Mouse (Mus musculus) heart, embryonic 12.5 days (tissue): Measurements from ENCODE around the gene Nsa2. TPM values are rescaled to one million over a fixed set of nuclear protein-coding genes. Genes with fewer than 3 reads are reported as not detected.
A peak's percentile ranks its signal among the peaks of the same experiment; 100 is the strongest.

Source experiments
- ATAC-seq: fragments of 200-750 bp; cut with Nextera tagmentation; 2 replicates; pipeline ENCODE4 v1.8.0; 2017; ENCODE audit warnings: moderate TSS enrichment, moderate library complexity; ENCODE audit not compliant: insufficient number of reproducible peaks, low FRiP score
- H3K27ac ChIP-seq: fragments of 300-500 bp; sonication (generic); 2 replicates; pipeline ENCODE4 v1.5.1; 2016; ENCODE audit warnings: mild to moderate bottlenecking, moderate library complexity; ENCODE audit not compliant: poor library complexity, severe bottlenecking
- H3K27me3 ChIP-seq: fragments of 300-500 bp; sonication (generic); replicated peaks from 2 replicates; pipeline ENCODE4 v1.6.1; 2016; ENCODE audit warnings: mild to moderate bottlenecking, moderate library complexity
- H3K36me3 ChIP-seq: fragments of 300-500 bp; sonication (generic); 2 replicates; pipeline ENCODE4 v1.6.1; 2016; ENCODE audit warnings: mild to moderate bottlenecking, moderate library complexity
- H3K4me1 ChIP-seq: fragments of 300-500 bp; sonication (generic); replicated peaks from 2 replicates; pipeline ENCODE4 v1.6.1; 2016; ENCODE audit warnings: mild to moderate bottlenecking
- H3K4me2 ChIP-seq: fragments of 300-500 bp; sonication (generic); 2 replicates; pipeline ENCODE4 v1.6.1; 2016; ENCODE audit warnings: mild to moderate bottlenecking, moderate library complexity
- H3K4me3 ChIP-seq: fragments of 300-500 bp; sonication (generic); 2 replicates; pipeline ENCODE4 v1.5.1; 2016; ENCODE audit warnings: mild to moderate bottlenecking
- H3K9ac ChIP-seq: fragments of 300-500 bp; sonication (generic); 2 replicates; pipeline ENCODE4 v1.6.1; 2016; ENCODE audit warnings: mild to moderate bottlenecking, moderate library complexity
- H3K9me3 ChIP-seq: fragments of 300-500 bp; sonication (generic); replicated peaks from 2 replicates; pipeline ENCODE4 v1.6.1; 2016; ENCODE audit warnings: mild to moderate bottlenecking, moderate library complexity
- WGBS: fragments of 180-500 bp; shearing (Covaris S2); methylation state at CpG from one replicate; pipeline ENCODE4 v1.1.7; 2016; 5-methylcytosine and 5-hydroxymethylcytosine counted together
- polyA plus RNA-seq: library from polyadenylated mRNA; unstranded; fragments of >200 nt; fragmentation: Nextera tagmentation; extraction: Ambion mirVana; gene quantifications from 2 replicates; pipeline ENCODE4 v1.2.1, GENCODE M21; 2016

Gene Nsa2
- polyA plus RNA-seq, 1 experiment from 2014 or later, result 48.8 TPM

DNA sequence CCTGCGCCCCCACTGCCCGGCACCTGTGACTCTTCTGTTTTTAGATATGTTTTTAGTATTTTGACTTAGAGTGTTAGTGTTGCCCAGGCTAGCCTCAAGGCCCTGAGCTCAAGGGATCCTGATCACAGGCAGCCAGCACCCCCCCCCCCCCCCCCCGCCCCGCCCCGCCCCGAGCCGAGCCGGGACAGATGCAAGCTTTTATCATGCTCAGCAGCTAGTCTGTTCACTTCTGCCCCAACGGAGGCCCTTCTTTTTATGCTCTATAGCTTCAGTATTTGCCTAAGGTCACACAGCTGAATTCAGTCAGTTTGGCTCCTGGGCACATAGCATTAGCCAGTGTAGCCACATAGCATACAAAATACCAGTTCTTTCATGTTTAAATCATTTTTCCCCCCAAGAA is 51.4 kb downstream of the Nsa2 start:
- no peaks in the 10 kb centered on the region for H3K36me3 ChIP-seq
- no peak overlapping the region for H3K9ac ChIP-seq
- H3K27me3 ChIP-seq, result no peaks in the 10 kb centered on the region
- WGBS, result 78% methylated on average over 7 of the region's 9 CpGs
- no peaks in the 10 kb centered on the region for H3K9me3 ChIP-seq
- H3K27ac ChIP-seq, result no peak overlapping the region
- H3K4me1 ChIP-seq, result 0 out of 2 replicates have a peak, but pooled peaks cover 3% of the 10 kb centered on the region
- no peak overlapping the region for H3K4me2 ChIP-seq
- ATAC-seq, result no peak
- no peak overlapping the region for H3K4me3 ChIP-seq

GRCm38 (mm10) chr13:97082432-97082831 is 55.3 kb downstream of the Nsa2 start:
- no peaks in the 10 kb centered on the region for H3K36me3 ChIP-seq
- 88% methylated on average over 7 of the region's 7 CpGs for WGBS
- no peaks in the 10 kb centered on the region for H3K9me3 ChIP-seq
- H3K27me3 ChIP-seq, result no peaks in the 10 kb centered on the region
- H3K4me3 ChIP-seq, result no peak overlapping the region
- H3K4me1 ChIP-seq, result 0 out of 2 replicates have a peak, but pooled peaks cover 3% of the 10 kb centered on the region
- no peak overlapping the region for H3K27ac ChIP-seq
- H3K4me2 ChIP-seq, result no peak overlapping the region
- ATAC-seq, result peak; percentile 33; the same call in 1 of the 2 replicates
- H3K9ac ChIP-seq, result no peak overlapping the region

- Histone ChIP-seq H3K9me3 (no peaks in the 10 kb centered on the region), H3K27me3 (no peaks in the 10 kb centered on the region), H3K36me3 (no peaks in the 10 kb centered on the region), H3K27ac (no peak overlapping the region), H3K4me3 (no peak overlapping the region), H3K4me2 (no peak overlapping the region), H3K9ac (no peak overlapping the region), H3K4me1 (0 out of 2 replicates have a peak, but pooled peaks cover 3% of the 10 kb centered on the region)
- no peak for ATAC-seq
- WGBS, result 81% methylated on average over 3 of the region's 3 CpGs
These were observed 57.1 kb downstream of the Nsa2 start for GRCm38 (mm10) chr13:97080615-97081014.

GRCm38 (mm10) chr13:97080201-97080600 is 57.5 kb downstream of the Nsa2 start:
- Histone ChIP-seq H3K27ac (no peak overlapping the region), H3K27me3 (no peaks in the 10 kb centered on the region), H3K4me3 (no peak overlapping the region), H3K4me1 (0 out of 2 replicates have a peak, but pooled peaks cover 3% of the 10 kb centered on the region), H3K4me2 (no peak overlapping the region), H3K9ac (no peak overlapping the region), H3K36me3 (no peaks in the 10 kb centered on the region), H3K9me3 (no peaks in the 10 kb centered on the region)
- 80% methylated on average over 2 of the region's 2 CpGs for WGBS
- ATAC-seq, result no peak

Other genes with a start within 250 kb of the Nsa2 start
- 0.80 and 0.95 TPM in 2 replicates for gene Gcnt4, start 213.2 kb downstream of the Nsa2 start, polyA plus RNA-seq
- not detected in 2 replicates for gene 1700029F12Rik, start 103.6 kb downstream of the Nsa2 start, polyA plus RNA-seq
- 12.4 and 12.9 TPM in 2 replicates for gene Fam169a, start 70.7 kb downstream of the Nsa2 start, polyA plus RNA-seq
- gene Gm6169, start 38.7 kb downstream of the Nsa2 start, polyA plus RNA-seq, result 1.9 and 3.3 TPM in 2 replicates
- gene Gfm2, start within 50 bp of the Nsa2 start, polyA plus RNA-seq, result 35.2 and 35.7 TPM in 2 replicates
- 32.5 and 33.1 TPM in 2 replicates for gene Hexb, start 60.4 kb upstream of the Nsa2 start, polyA plus RNA-seq
- 4.5 and 5.7 TPM in 2 replicates for gene Enc1, start 103.2 kb upstream of the Nsa2 start, polyA plus RNA-seq